10 mouse cellular contexts compared by ENCODE assay signal in the genomic region with DNA sequence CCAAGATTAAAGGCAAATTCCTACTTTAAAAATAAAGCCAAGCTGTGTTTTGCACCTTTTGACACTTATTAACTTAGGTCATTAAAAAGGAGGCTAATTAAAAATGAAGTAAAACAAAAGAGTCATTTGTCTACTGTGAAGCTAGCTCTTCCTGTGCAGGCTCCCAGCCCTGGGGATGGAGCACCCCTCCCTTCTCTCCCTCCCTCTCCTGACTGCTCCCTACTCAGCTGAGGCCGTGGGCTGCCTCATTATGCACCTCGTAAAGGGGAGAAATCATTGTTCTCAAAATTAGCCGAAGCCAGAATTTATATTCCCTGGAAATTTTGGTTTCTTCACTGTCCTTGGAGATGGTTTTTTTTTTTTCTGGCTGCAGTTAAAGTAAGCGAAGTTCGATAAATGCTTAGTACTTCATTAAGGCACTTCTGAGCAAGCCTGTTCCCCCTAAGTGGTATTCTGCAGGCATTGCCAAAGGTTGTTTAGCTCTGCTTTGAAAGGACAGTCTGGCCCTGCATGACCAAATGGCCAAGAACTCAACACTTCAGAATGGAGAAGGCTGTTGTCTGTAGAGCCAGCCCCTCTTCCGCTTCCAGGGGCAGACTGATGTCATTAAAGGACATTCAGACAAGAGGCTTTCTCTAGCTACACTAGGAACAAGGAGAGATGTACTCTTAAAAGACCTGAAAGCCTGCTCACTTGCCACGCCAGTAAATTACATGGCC.
DNase-seq lines count a peak whose midpoint lies in the region; ATAC-seq lines count a peak whose summit lies in the region.
"Had no signal": no experiment of that assay in that cellular context is flagged by ENCODE, and none has a peak within 500 bp of the region (broad histone marks: within the 10 kb centered on the region; RNA-seq: fewer than 3 reads in every experiment).

No protein-coding gene starts in this region.

- ATAC-seq in hindbrain, embryonic 14.5 days (ENCODE audit: low FRiP score): no peak
- peak; percentile 43; the same call in 1 of the 2 replicates for ATAC-seq in neural tube, embryonic 15.5 days (ENCODE audit: low FRiP score)
- ATAC-seq: lung, postnatal 0 days had no signal

- no peak overlapping the region for H3K4me2 ChIP-seq in hindbrain, embryonic 14.5 days (replicated peaks)
- H3K4me2 ChIP-seq in neural tube, embryonic 15.5 days: no peak overlapping the region

- H3K36me3 ChIP-seq in hindbrain, embryonic 14.5 days (replicated peaks; ENCODE audit: control insufficient read depth, insufficient read depth): no peaks in the 10 kb centered on the region
- H3K36me3 ChIP-seq in neural tube, embryonic 15.5 days: no peaks in the 10 kb centered on the region

- H3K4me3 ChIP-seq in hindbrain, embryonic 14.5 days (replicated peaks; ENCODE audit: low read length): no peak overlapping the region
- no peak overlapping the region for H3K4me3 ChIP-seq in neural tube, embryonic 15.5 days (replicated peaks)

- WGBS in hindbrain, embryonic 14.5 days: 41% methylated on average over 7 of the region's 7 CpGs
- WGBS in neural tube, embryonic 15.5 days: 24% methylated on average over 7 of the region's 7 CpGs

- H3K27ac ChIP-seq in hindbrain, embryonic 14.5 days: peak overlapping the region; percentile 76; the same call in 1 of the 2 replicates
- peak overlapping the region; percentile 75 for H3K27ac ChIP-seq in neural tube, embryonic 15.5 days (replicated peaks)

- no peaks in the 10 kb centered on the region for H3K27me3 ChIP-seq in hindbrain, embryonic 14.5 days (ENCODE audit: control insufficient read depth, insufficient read depth, low read length)
- no peaks in the 10 kb centered on the region for H3K27me3 ChIP-seq in neural tube, embryonic 15.5 days (replicated peaks)

- no peak overlapping the region for H3K9ac ChIP-seq in hindbrain, embryonic 14.5 days
- H3K9ac ChIP-seq in neural tube, embryonic 15.5 days (replicated peaks): no peak overlapping the region

- H3K4me1 ChIP-seq in hindbrain, embryonic 14.5 days (replicated peaks; ENCODE audit: control insufficient read depth, insufficient read depth, low read length): peaks cover 34% of the 10 kb centered on the region
- H3K4me1 ChIP-seq in neural tube, embryonic 15.5 days: peaks cover 36% of the 10 kb centered on the region

- peak; percentile 77 for DNase-seq in heart, adult 11 months
- no peak for DNase-seq in heart, postnatal 4 days
- peak; percentile 69 for DNase-seq in retina, postnatal 1 day
- no peak for DNase-seq in retina, embryonic 14.5 days (ENCODE audit: low spot score)
- no peak for DNase-seq in hindbrain, embryonic 14.5 days (ENCODE audit: low spot score)
- no peak for DNase-seq in adrenal gland, adult 8-10 months
- DNase-seq: embryo, embryonic 11 days; heart, postnatal 14 days had no signal

- H3K9me3 ChIP-seq in hindbrain, embryonic 14.5 days (ENCODE audit: control insufficient read depth, low read length): no peaks in the 10 kb centered on the region
- H3K9me3 ChIP-seq in neural tube, embryonic 15.5 days (replicated peaks): no peaks in the 10 kb centered on the region

Comparison
In these comparisons a context has a peak if more than half of its experiments do, and no peak if none do; other contexts are left out.
1. DNase-seq: peak in heart, adult 11 months (single experiment) and retina, postnatal 1 day (single experiment); none in heart, postnatal 4 days (single experiment), retina, embryonic 14.5 days (single experiment), hindbrain, embryonic 14.5 days (single experiment) and adrenal gland, adult 8-10 months (single experiment).